Mouse (Mus musculus) MN1 (cell line): Measurements from ENCODE around the gene Idh3a.

ENCODE experiments used
- DNase-seq: peaks from one replicate; pipeline ENCODE4 v3.0.0-alpha.2; 2016; ENCODE audit warnings: low spot score

Gene Idh3a

GRCm38 (mm10) chr9:54649360-54649759, 63.2 kb downstream of the Idh3a start:
- peak; percentile 44 for DNase-seq

GRCm38 (mm10) chr9:54652778-54653177, 66.6 kb downstream of the Idh3a start:
- no peak for DNase-seq
